In genomic region chr12:13609027-13609426, GRCm38 (mm10) we compare ENCODE assay signal across 15 mouse cellular contexts.
DNase-seq lines count a peak whose midpoint lies in the region; ATAC-seq and TF ChIP-seq lines count a peak whose summit lies in the region.
"Had no signal": no experiment of that assay in that cellular context is flagged by ENCODE, and none has a peak within 500 bp of the region (broad histone marks: within the 10 kb centered on the region; RNA-seq: fewer than 3 reads in every experiment).

No protein-coding gene starts in this region.

- ATAC-seq in frontal cortex, adult (ENCODE audit: low TSS enrichment): peak; percentile 62
- peak; percentile 41; the same call in 1 of the 2 replicates for ATAC-seq in lung, embryonic 14.5 days (ENCODE audit: insufficient read depth)

- TF ChIP-seq CTCF in lung, embryonic 14.5 days (IDR thresholded peaks at IDR 0.05; ENCODE audit: low read depth): no peak
- TF ChIP-seq CTCF in brain, embryonic 14.5 days (IDR thresholded peaks at IDR 0.05; ENCODE audit: borderline replicate concordance, extremely low read depth, insufficient read depth, insufficient read length): no peak
- peak; percentile 49 for TF ChIP-seq CTCF in layer of hippocampus, adult 2 months (conservative IDR thresholded peaks at IDR 0.05)
- TF ChIP-seq CTCF in gastrocnemius, adult 2 months (IDR thresholded peaks at IDR 0.05): no peak

- H3K27me3 ChIP-seq in lung, embryonic 14.5 days (ENCODE audit: insufficient read depth, low read length): no peaks in the 10 kb centered on the region
- H3K27me3 ChIP-seq: liver, embryonic 15.5 days; midbrain, embryonic 12.5 days had no signal

- WGBS in lung, embryonic 14.5 days: 63% methylated on average over 11 of the region's 11 CpGs

- no peak overlapping the region for H3K4me2 ChIP-seq in lung, embryonic 14.5 days
- H3K4me2 ChIP-seq: liver, embryonic 15.5 days; midbrain, embryonic 12.5 days had no signal

- no peak overlapping the region for H3K9ac ChIP-seq in lung, embryonic 14.5 days
- H3K9ac ChIP-seq: liver, embryonic 15.5 days; midbrain, embryonic 12.5 days had no signal

- no peaks in the 10 kb centered on the region for H3K9me3 ChIP-seq in lung, embryonic 14.5 days (ENCODE audit: low read depth, low read length)
- H3K9me3 ChIP-seq: G1E; liver, embryonic 15.5 days; midbrain, embryonic 12.5 days had no signal

- no peak overlapping the region for H3K27ac ChIP-seq in lung, embryonic 14.5 days (ENCODE audit: low read depth)
- peak overlapping the region; percentile 57; the same call in 1 of the 2 replicates for H3K27ac ChIP-seq in layer of hippocampus, adult 2 months
- no peak overlapping the region for H3K27ac ChIP-seq in gastrocnemius, adult 2 months
- H3K27ac ChIP-seq: liver, embryonic 15.5 days; midbrain, embryonic 12.5 days had no signal

- no peak for TF ChIP-seq POLR2A in brain, embryonic 14.5 days (IDR thresholded peaks at IDR 0.05; ENCODE audit: borderline replicate concordance, extremely low read depth, insufficient read depth, insufficient read length, poor library complexity, severe bottlenecking)

- H3K4me3 ChIP-seq in lung, embryonic 14.5 days (ENCODE audit: low read depth, low read length): no peak overlapping the region
- H3K4me3 ChIP-seq in layer of hippocampus, adult 2 months: no peak overlapping the region; the same call in 1 of the 2 replicates
- H3K4me3 ChIP-seq in gastrocnemius, adult 2 months: no peak overlapping the region
- H3K4me3 ChIP-seq: liver, embryonic 15.5 days; midbrain, embryonic 12.5 days had no signal

- no peaks in the 10 kb centered on the region for H3K36me3 ChIP-seq in lung, embryonic 14.5 days (ENCODE audit: insufficient read depth)
- H3K36me3 ChIP-seq: G1E; liver, embryonic 15.5 days; midbrain, embryonic 12.5 days had no signal

- no peak for DNase-seq in frontal cortex, postnatal 14 days (ENCODE audit: low spot score in 2 of 2)
- peak; percentile 16 for DNase-seq in lung, embryonic 14.5 days
- no peak for DNase-seq in lung, postnatal 25 days (ENCODE audit: low spot score)
- peak; percentile 66 for DNase-seq in brain, embryonic 14.5 days (ENCODE audit: low read depth)
- DNase-seq in layer of hippocampus, adult 2 months (ENCODE audit: low spot score in 2 of 2): peak; percentile 49 to 68
- no peak for DNase-seq in gastrocnemius, adult 2 months
- DNase-seq: adrenal gland, adult 2 months; embryo, embryonic 11 days; heart, adult 18-20 months; lung, postnatal 4 days; thymus, adult 2 months had no signal

- no peaks in the 10 kb centered on the region for H3K4me1 ChIP-seq in lung, embryonic 14.5 days (ENCODE audit: insufficient read depth)
- H3K4me1 ChIP-seq: liver, embryonic 15.5 days had no signal

- intact Hi-C loops in gastrocnemius, adult 2 months (cut with DNase I): no loop called here

Comparison
In these comparisons a context has a peak if more than half of its experiments do, and no peak if none do; other contexts are left out.
1. DNase-seq: peak in lung, embryonic 14.5 days (single experiment), brain, embryonic 14.5 days (single experiment) and layer of hippocampus, adult 2 months (2 of 2); none in frontal cortex, postnatal 14 days (0 of 2), lung, postnatal 25 days (single experiment) and gastrocnemius, adult 2 months (single experiment).